Mouse (Mus musculus) left cerebral cortex, adult 2 months (tissue): ENCODE measurements around the gene Vmn1r209. TPM values are rescaled to one million over a fixed set of nuclear protein-coding genes. Genes with fewer than 3 reads are reported as not detected.
"Not testable (repeated sequence)": the region's sequence is repeated elsewhere in the genome, so short reads cannot be mapped to it uniquely, and the experiment has no call there.

Source experiments
- DNase-seq, 2 experiments: peaks; one replicate each; pipeline ENCODE4 v3.0.0; 2021 to 2022; ENCODE audit warnings: low spot score in 2 of 2, mixed read lengths in 1 of 2; ENCODE audit errors: extremely low spot score in 1 of 2
- H3K27ac ChIP-seq: fragments of 200-600 bp; 2 replicates; pipeline ENCODE4 v1.8.1; 2022
- H3K4me3 ChIP-seq: fragments of 200-600 bp; 2 replicates; pipeline ENCODE4 v1.8.1; 2022
- CTCF ChIP-seq: fragments of 200-600 bp; IDR thresholded peaks from 2 replicates; pipeline ENCODE4 v1.8.1; 2022; ENCODE audit warnings: antibody characterized with exemption, mild to moderate bottlenecking, moderate library complexity
- intact Hi-C: fragments of 180-260 bp; cut with DNase I; formaldehyde crosslinking; loops from one replicate; pipeline ENCODE4 v1.15.1; 2025
- long read RNA-seq, 2 experiments: library from polyadenylated mRNA; stranded (forward); transcript quantifications; one replicate each; pipeline ENCODE4 v2.0.0; 2021; ENCODE audit warnings: borderline mapping rate in 2 of 2
- total RNA-seq, 2 experiments: library from RNA; stranded (reverse); gene quantifications; 2 replicates each; pipeline ENCODE4 v1.2.3; 2021

Vmn1r209 gene
- total RNA-seq, result under 1 TPM in 1 of 2 experiments, not detected in 1; 0.05 TPM
- long read RNA-seq, experiment 1, result 0 reads
- long read RNA-seq, experiment 2, result 0 reads

- intact Hi-C loops, DNase-seq, H3K27ac ChIP-seq, H3K4me3 ChIP-seq: not testable (repeated sequence)
Measured at GRCm38 (mm10) chr13:22809582-22809981, at the start of gene Vmn1r209. Gene Vmn1r209, minus strand, starts transcription at chr13:22809682.

- TF ChIP-seq CTCF, result no peak
- Histone ChIP-seq H3K27ac (no peak within 1 kb of the TSS), H3K4me3 (no peak within 1 kb of the TSS)
- DNase-seq, result no peak
- intact Hi-C loops, result no loop called here
Measured at GRCm38 (mm10) chr13:22857461-22857860, 48.0 kb upstream of the Vmn1r209 start, which contains the start of gene Vmn1r211. Gene Vmn1r211, minus strand, starts transcription at chr13:22857561.

GRCm38 (mm10) chr13:22854760-22855159, 45.3 kb upstream of the Vmn1r209 start:
- DNase-seq, result no peak
- intact Hi-C loops, result no loop called here
- Histone ChIP-seq H3K27ac (no peak overlapping the region), H3K4me3 (no peak overlapping the region)
- no peak for TF ChIP-seq CTCF

- no peak overlapping the region for H3K27ac ChIP-seq
- intact Hi-C loops, result no loop called here
- no peak for DNase-seq
- TF ChIP-seq CTCF, result no peak
- no peak overlapping the region for H3K4me3 ChIP-seq
Measured at GRCm38 (mm10) chr13:22846798-22847197, 37.3 kb upstream of the Vmn1r209 start.

GRCm38 (mm10) chr13:22844304-22844703, 34.8 kb upstream of the Vmn1r209 start:
- H3K27ac ChIP-seq, H3K4me3 ChIP-seq, intact Hi-C loops, DNase-seq: not testable (repeated sequence)

GRCm38 (mm10) chr13:22831248-22831647, 21.8 kb upstream of the Vmn1r209 start, which contains the start of gene Vmn1r210:
Gene Vmn1r210, minus strand, starts transcription at chr13:22831348.
- no peak for TF ChIP-seq CTCF
- DNase-seq, result no peak
- intact Hi-C loops, result no loop called here
- Histone ChIP-seq H3K27ac (no peak within 1 kb of the TSS), H3K4me3 (no peak within 1 kb of the TSS)

- DNase-seq, H3K27ac ChIP-seq, H3K4me3 ChIP-seq, intact Hi-C loops: not testable (repeated sequence)
Measured at GRCm38 (mm10) chr13:22829395-22829794, 19.9 kb upstream of the Vmn1r209 start.

GRCm38 (mm10) chr13:22821601-22822000, 12.1 kb upstream of the Vmn1r209 start:
- DNase-seq, H3K4me3 ChIP-seq, intact Hi-C loops, H3K27ac ChIP-seq: not testable (repeated sequence)

- H3K4me3 ChIP-seq, intact Hi-C loops, H3K27ac ChIP-seq, DNase-seq: not testable (repeated sequence)
Measured at GRCm38 (mm10) chr13:22788096-22788495, 21.4 kb downstream of the Vmn1r209 start.

GRCm38 (mm10) chr13:22784159-22784558, 25.3 kb downstream of the Vmn1r209 start:
- not testable (repeated sequence) for DNase-seq, H3K4me3 ChIP-seq, H3K27ac ChIP-seq
- intact Hi-C loops, result loop anchor here (5.0 kb wide), 1 partner anchor 87 kb away; no protein-coding TSS in a partner anchor

GRCm38 (mm10) chr13:22777300-22777699, 32.2 kb downstream of the Vmn1r209 start, which contains the start of gene Vmn1r208:
Gene Vmn1r208, minus strand, starts transcription at chr13:22777400.
- intact Hi-C loops, DNase-seq, H3K27ac ChIP-seq, H3K4me3 ChIP-seq: not testable (repeated sequence)

GRCm38 (mm10) chr13:22771592-22771991, 37.9 kb downstream of the Vmn1r209 start:
- intact Hi-C loops, DNase-seq, H3K4me3 ChIP-seq, H3K27ac ChIP-seq: not testable (repeated sequence)

Other genes with a start within 250 kb of the Vmn1r209 start
- gene Vmn1r205, start 216.7 kb downstream of the Vmn1r209 start, total RNA-seq, result not detected
- gene Vmn1r206, start 185.4 kb downstream of the Vmn1r209 start, total RNA-seq, result under 1 TPM; 0.09 to 0.14 TPM
- under 1 TPM in 1 of 2 experiments, not detected in 1; 0.14 TPM for gene Vmn1r207-ps, start 80.1 kb downstream of the Vmn1r209 start, total RNA-seq
- gene Vmn1r208, start 32.3 kb downstream of the Vmn1r209 start, total RNA-seq, result not detected
- not detected for gene Vmn1r210, start 21.7 kb upstream of the Vmn1r209 start, total RNA-seq
- not detected for gene Vmn1r211, start 47.9 kb upstream of the Vmn1r209 start, total RNA-seq
- gene Vmn1r212, start 74.5 kb upstream of the Vmn1r209 start, total RNA-seq, result not detected
- not detected for gene Vmn1r213, start 198.0 kb upstream of the Vmn1r209 start, total RNA-seq
- gene Vmn1r214, start 220.7 kb upstream of the Vmn1r209 start, total RNA-seq, result not detected